Mouse (Mus musculus) midbrain, embryonic 11.5 days (tissue): ENCODE measurements around the gene Mtg1. TPM values are rescaled to one million over a fixed set of nuclear protein-coding genes. Genes with fewer than 3 reads are reported as not detected.
"Not testable (repeated sequence)": the region's sequence is repeated elsewhere in the genome, so short reads cannot be mapped to it uniquely, and the experiment has no call there.

Experiments
- ATAC-seq: fragments of 200-750 bp; cut with Nextera tagmentation; 2 replicates; pipeline ENCODE4 v1.8.0; 2017; ENCODE audit warnings: moderate TSS enrichment, moderate library complexity; ENCODE audit not compliant: low FRiP score
- DNase-seq: peaks from one replicate; pipeline ENCODE4 v3.0.0; 2015; ENCODE audit warnings: low spot score; ENCODE audit errors: missing footprints
- H3K27ac ChIP-seq: fragments of 300-500 bp; sonication (generic); 2 replicates; pipeline ENCODE4 v1.5.1; 2014; ENCODE audit warnings: low read depth, low read length
- H3K27me3 ChIP-seq: fragments of 300-500 bp; sonication (generic); 2 replicates; pipeline ENCODE4 v1.6.1; 2014; ENCODE audit warnings: mild to moderate bottlenecking, low read length, moderate library complexity, mixed read lengths; ENCODE audit not compliant: control insufficient read depth, insufficient read depth
- H3K36me3 ChIP-seq: fragments of 300-500 bp; sonication (generic); 2 replicates; pipeline ENCODE4 v1.6.1; 2014; ENCODE audit warnings: mild to moderate bottlenecking, low read length, moderate library complexity, mixed read lengths; ENCODE audit not compliant: control insufficient read depth, insufficient read depth
- H3K4me1 ChIP-seq: fragments of 300-500 bp; sonication (generic); 2 replicates; pipeline ENCODE4 v1.6.1; 2014; ENCODE audit warnings: low read length; ENCODE audit not compliant: control insufficient read depth, insufficient read depth
- H3K4me2 ChIP-seq: fragments of 300-500 bp; sonication (generic); 2 replicates; pipeline ENCODE4 v1.6.1; 2014; ENCODE audit warnings: mild to moderate bottlenecking, moderate library complexity
- H3K4me3 ChIP-seq: fragments of 300-500 bp; sonication (generic); 2 replicates; pipeline ENCODE4 v1.5.1; 2014; ENCODE audit warnings: low read depth, low read length
- H3K9ac ChIP-seq: fragments of 300-500 bp; sonication (generic); 2 replicates; pipeline ENCODE4 v1.6.1; 2014; ENCODE audit warnings: low read length
- H3K9me3 ChIP-seq: fragments of 300-500 bp; sonication (generic); 2 replicates; pipeline ENCODE4 v1.6.1; 2016; ENCODE audit warnings: low read length; ENCODE audit not compliant: control insufficient read depth
- WGBS: fragments of 180-500 bp; shearing (Covaris S2); extraction: QIAGEN DNeasy Blood & Tissue Kit; methylation state at CpG from one replicate; pipeline ENCODE4 v1.1.7; 2014; 5-methylcytosine and 5-hydroxymethylcytosine counted together
- polyA plus RNA-seq: library from polyadenylated mRNA; unstranded; fragments of >200 nt; fragmentation: Nextera tagmentation; extraction: Ambion mirVana; gene quantifications from 2 replicates; pipeline ENCODE4 v1.2.1, GENCODE M21; 2014

Gene Mtg1
- polyA plus RNA-seq, 1 experiment from 2014 or later = 31.2 TPM

DNA sequence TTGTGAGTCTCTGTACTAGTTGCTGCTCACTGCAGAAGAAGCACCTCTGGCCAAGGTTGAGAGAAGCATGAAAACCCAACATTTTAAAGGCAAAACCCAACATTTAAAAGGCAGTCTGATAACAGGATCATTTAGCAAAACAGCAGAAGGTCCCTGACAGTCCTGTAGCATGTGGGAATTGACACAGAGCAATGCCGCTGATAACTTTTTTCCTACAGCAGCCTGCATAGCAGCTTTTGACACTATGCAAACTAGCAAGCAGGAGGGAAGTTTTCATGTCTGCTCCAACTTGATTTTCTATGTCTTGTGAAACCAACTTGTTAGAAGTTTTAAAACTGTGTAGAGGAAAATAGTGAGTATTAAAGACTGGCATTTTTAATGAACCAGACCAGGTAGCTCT is 13.0 kb upstream of the Mtg1 start:
- H3K9ac ChIP-seq = no peak overlapping the region
- H3K4me1 ChIP-seq = no peaks in the 10 kb centered on the region; the same call in 1 of the 2 replicates
- no peak overlapping the region for H3K4me3 ChIP-seq
- no peak overlapping the region for H3K4me2 ChIP-seq
- DNase-seq (no peak), ATAC-seq (no peak)
- H3K27ac ChIP-seq = no peak overlapping the region
- H3K36me3 ChIP-seq = no peaks in the 10 kb centered on the region
- 97% methylated on average over 1 of the region's 1 CpGs for WGBS
- no peaks in the 10 kb centered on the region for H3K27me3 ChIP-seq
- no peaks in the 10 kb centered on the region for H3K9me3 ChIP-seq

DNA sequence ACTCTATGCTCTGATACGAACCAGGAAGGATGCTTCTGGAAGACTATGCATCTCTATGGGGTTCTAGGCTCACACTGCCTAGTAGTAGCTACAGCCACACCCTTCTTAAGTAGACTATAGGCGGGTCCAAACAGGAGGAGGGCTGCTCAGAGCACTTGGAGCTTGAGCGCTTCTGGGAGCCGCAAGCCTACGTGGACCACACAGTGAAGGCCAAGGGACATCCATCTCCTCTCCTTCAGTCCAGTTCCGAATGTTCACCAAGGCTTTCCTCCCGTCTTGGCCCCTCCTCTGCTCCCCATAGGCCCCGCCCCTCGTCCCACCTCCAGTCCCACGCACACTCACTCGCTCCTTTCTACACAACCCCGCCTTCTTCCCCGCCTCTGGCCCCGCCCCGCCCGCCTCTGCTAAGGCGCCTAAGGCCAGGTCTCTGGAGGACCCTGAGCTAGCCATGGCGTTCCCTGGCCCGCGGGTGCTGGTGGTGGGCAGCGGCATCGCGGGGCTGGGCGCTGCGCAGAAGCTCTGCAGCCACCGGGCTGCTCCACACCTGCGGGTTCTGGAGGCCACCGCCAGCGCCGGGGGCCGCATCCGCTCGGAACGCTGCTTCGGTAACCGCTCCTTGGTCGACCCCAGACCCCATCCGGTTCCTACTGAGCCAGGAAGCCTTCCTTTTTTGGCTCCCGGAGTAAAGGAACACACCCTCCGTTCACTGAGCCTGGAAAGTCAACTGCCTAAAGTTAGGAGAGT is 11.9 kb upstream of the Mtg1 start:
- no peaks in the 10 kb centered on the region for H3K36me3 ChIP-seq
- H3K4me3 ChIP-seq = peak overlapping the region; percentile 62
- no peaks in the 10 kb centered on the region; the same call in 1 of the 2 replicates for H3K4me1 ChIP-seq
- no peak overlapping the region for H3K27ac ChIP-seq
- peak overlapping the region; percentile 57 for H3K4me2 ChIP-seq
- ATAC-seq = peak; percentile 99
- peak overlapping the region; percentile 85 for H3K9ac ChIP-seq
- peak; percentile 98 for DNase-seq
- no peaks in the 10 kb centered on the region for H3K27me3 ChIP-seq
- 2% methylated on average over 40 of the region's 40 CpGs for WGBS
- H3K9me3 ChIP-seq = no peaks in the 10 kb centered on the region

DNA sequence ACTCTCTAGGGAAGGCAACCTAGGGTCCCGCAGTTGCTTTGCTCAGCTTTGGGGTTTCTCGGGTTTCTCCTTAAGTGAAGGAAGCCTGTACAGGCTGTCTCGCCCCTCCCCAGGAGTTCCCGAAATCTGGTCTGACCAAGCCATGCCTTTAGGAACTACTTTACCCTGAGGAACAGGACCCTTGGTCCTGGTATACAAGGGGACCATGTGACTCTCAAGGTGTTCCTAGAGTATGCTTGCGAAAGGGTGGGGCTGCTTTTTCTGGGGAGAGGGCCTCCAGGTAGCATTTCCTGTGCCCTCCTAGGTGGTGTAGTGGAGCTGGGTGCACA is 11.4 kb upstream of the Mtg1 start:
- WGBS = 6% methylated on average over 5 of the region's 5 CpGs
- DNase-seq (no peak), ATAC-seq (no peak; the same call in 1 of the 2 replicates)
- Histone ChIP-seq H3K4me3 (peak overlapping the region; percentile 62), H3K27ac (no peak overlapping the region), H3K4me1 (no peaks in the 10 kb centered on the region; the same call in 1 of the 2 replicates), H3K36me3 (no peaks in the 10 kb centered on the region), H3K9me3 (no peaks in the 10 kb centered on the region), H3K4me2 (peak overlapping the region; percentile 57), H3K27me3 (no peaks in the 10 kb centered on the region), H3K9ac (peak overlapping the region; percentile 85)

DNA sequence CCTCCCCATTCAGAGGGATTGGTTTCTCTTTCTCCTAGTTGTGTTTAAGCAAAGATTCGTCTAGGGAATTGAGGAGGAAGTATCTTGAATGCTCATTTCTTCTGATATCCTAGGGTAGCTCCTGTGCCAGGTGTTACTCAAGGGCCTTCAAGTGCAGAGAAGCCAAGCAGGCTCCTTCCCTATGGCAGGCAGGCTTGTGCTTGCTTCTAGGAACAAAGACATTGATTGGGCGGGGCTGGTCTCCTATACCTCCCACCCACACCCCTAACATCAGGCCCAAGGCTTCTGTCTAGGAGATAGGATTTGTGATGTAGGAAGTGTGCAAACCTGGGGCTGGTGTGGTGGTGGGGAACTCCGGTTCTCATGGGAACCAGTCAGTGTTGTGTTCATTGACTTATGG is 10.4 kb upstream of the Mtg1 start:
- Histone ChIP-seq H3K27ac (no peak overlapping the region), H3K9me3 (no peaks in the 10 kb centered on the region), H3K27me3 (no peaks in the 10 kb centered on the region), H3K36me3 (no peaks in the 10 kb centered on the region), H3K9ac (no peak overlapping the region), H3K4me3 (no peak overlapping the region), H3K4me2 (0 out of 2 replicates have a peak overlapping the region, but pooled peaks have one; percentile 1), H3K4me1 (no peaks in the 10 kb centered on the region; the same call in 1 of the 2 replicates)
- 81% methylated on average over 3 of the region's 3 CpGs for WGBS
- ATAC-seq = no peak
- DNase-seq = no peak

DNA sequence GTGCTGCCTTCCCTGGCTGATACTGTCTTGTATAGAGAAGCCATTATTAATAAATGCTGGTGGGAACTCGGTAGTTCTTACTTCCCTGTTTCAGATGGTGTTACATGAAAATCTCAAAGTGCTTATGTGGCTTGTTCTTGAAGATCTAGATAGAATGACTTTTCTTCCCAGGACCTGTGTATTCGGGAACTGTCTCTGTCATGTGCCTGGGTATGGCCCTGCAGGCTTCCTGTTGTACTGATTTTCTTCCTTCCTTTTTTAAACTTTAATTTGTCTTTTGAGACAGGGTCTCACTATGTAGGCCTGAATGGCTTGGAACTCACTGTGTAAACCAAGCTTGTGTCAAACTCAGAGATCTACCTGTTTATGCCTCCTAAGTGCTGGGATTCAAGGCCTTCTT is 9.5 kb upstream of the Mtg1 start:
- Histone ChIP-seq H3K4me1 (no peaks in the 10 kb centered on the region; the same call in 1 of the 2 replicates), H3K9me3 (no peaks in the 10 kb centered on the region), H3K27ac (no peak overlapping the region), H3K4me3 (no peak overlapping the region), H3K27me3 (no peaks in the 10 kb centered on the region), H3K9ac (no peak overlapping the region), H3K4me2 (no peak overlapping the region), H3K36me3 (no peaks in the 10 kb centered on the region)
- 80% methylated on average over 2 of the region's 2 CpGs for WGBS
- DNase-seq (no peak), ATAC-seq (no peak)

DNA sequence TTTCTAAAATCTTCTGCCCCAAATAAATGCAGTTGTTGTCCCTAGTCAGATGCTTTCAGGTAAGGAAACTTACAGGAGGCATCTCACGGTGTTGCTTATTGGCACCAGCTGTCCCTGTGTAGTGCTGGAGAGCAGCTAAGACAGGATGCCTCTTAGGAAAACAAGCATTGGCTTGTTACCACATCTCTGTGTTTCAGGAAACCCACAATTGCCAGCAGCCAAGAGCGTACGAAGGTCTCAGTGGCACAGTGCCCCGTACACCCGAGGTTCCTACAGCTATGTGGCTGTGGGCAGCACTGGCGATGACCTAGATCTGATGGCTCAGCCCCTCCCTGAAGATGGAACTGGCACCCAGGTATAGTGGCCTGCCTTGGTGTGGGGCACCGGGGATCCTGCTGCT is 5.2 kb upstream of the Mtg1 start:
- ATAC-seq, H3K4me3 ChIP-seq, DNase-seq, H3K9ac ChIP-seq, H3K9me3 ChIP-seq, H3K27me3 ChIP-seq, H3K27ac ChIP-seq, H3K4me2 ChIP-seq, H3K36me3 ChIP-seq, H3K4me1 ChIP-seq: not testable (repeated sequence)
- WGBS = 94% methylated on average over 7 of the region's 7 CpGs

DNA sequence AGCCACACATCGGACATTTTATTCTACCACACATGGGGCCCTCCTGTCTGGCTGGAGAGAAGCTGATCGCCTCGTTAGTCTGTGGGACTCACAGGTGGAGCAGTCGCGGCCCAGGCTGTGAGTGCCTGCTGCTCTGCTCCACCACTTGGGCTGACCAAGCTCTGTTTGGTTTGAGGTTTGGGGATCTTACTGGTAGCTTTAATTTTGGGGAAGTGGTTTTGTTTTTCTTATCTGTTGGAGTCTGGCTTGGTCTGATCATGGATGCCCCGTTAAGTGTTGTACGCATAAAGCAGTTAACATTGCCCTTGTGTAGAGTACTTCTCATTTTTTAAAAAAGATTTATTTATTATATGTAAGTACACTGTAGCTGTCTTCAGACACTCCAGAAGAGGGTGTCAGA is 3.3 kb upstream of the Mtg1 start:
- not testable (repeated sequence) for ATAC-seq, H3K4me3 ChIP-seq, H3K9me3 ChIP-seq, H3K4me1 ChIP-seq, H3K4me2 ChIP-seq, H3K9ac ChIP-seq, DNase-seq, H3K27ac ChIP-seq, H3K36me3 ChIP-seq, H3K27me3 ChIP-seq
- 94% methylated on average over 3 of the region's 7 CpGs for WGBS

DNA sequence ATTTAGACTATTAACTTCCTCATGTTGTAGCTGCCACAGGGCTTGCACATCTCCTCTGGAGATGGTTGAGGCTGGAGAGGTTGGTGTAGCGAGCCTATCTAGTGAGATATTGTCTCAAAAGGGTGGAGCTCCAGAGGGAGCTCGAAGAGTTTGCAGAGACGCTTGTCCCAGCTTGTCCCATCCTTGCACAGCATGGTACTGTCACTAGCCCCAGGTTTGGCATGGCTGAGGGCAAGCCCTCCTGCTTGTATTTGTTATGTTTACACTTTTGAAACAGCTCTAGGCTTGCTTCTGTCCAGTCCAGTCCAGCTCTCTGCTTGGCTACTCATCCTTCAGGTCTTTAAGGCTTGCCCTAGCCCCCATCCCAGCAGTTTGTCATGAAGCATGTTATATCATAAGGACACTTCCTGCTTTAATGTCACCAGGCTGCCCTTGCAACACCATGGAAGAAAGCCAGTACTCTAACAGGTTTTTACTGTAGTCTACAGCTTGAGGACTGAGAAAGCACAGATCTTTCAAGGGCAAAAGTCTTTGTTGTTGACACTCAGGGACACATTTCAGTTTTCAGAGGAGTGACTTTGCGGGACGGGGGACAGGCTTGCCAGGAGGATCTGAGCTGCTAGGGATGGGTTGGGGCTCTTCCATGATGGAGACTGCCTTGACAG is 2.1 kb upstream of the Mtg1 start:
- H3K9ac ChIP-seq = no peak overlapping the region
- 89% methylated on average over 5 of the region's 5 CpGs for WGBS
- H3K9me3 ChIP-seq = no peaks in the 10 kb centered on the region
- DNase-seq (no peak), ATAC-seq (no peak)
- H3K4me1 ChIP-seq = peaks cover 6% of the 10 kb centered on the region
- no peak overlapping the region for H3K4me2 ChIP-seq
- H3K27ac ChIP-seq = no peak overlapping the region
- H3K4me3 ChIP-seq = no peak overlapping the region
- H3K36me3 ChIP-seq = no peaks in the 10 kb centered on the region
- H3K27me3 ChIP-seq = no peaks in the 10 kb centered on the region

DNA sequence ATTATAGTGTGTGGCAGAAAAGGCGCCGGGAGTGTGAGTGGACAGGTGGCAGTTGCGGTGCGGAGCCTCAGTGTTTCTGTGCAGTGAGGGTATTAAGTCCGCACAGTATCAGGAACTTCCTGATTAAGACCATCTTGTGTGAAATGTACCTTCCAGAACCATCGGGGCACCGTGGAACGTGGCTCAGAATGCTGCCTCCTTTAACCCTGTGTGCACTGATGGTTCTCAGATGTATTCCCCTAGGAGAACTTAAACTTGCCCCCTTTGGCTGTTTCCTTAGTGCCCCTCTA is 602 bp downstream of the Mtg1 start:
- peaks cover 6% of the 10 kb centered on the region for H3K4me1 ChIP-seq
- no peaks in the 10 kb centered on the region for H3K36me3 ChIP-seq
- ATAC-seq (no peak), DNase-seq (peak; percentile 91)
- H3K9ac ChIP-seq = peak overlapping the region; percentile 81
- no peaks in the 10 kb centered on the region for H3K9me3 ChIP-seq
- H3K27me3 ChIP-seq = no peaks in the 10 kb centered on the region
- H3K27ac ChIP-seq = no peak overlapping the region
- H3K4me2 ChIP-seq = peak overlapping the region; percentile 96
- peak overlapping the region; percentile 59 for H3K4me3 ChIP-seq
- 1% methylated on average over 8 of the region's 8 CpGs for WGBS
